Mouse (Mus musculus): ENCODE data around the gene Rbm47.

Rbm47 gene

GRCm38 (mm10) chr5:66124931-66125330, 48.0 kb downstream of the Rbm47 start:
- DNase-seq (ENCODE audit: low spot score), result no peak

- no peak for DNase-seq (ENCODE audit: low spot score)
These were observed 48.9 kb downstream of the Rbm47 start for GRCm38 (mm10) chr5:66124089-66124400.

GRCm38 (mm10) chr5:66123295-66124088, 49.4 kb downstream of the Rbm47 start:
- DNase-seq (ENCODE audit: low spot score), result no peak

GRCm38 (mm10) chr5:66121255-66121654, 51.7 kb downstream of the Rbm47 start:
- no peak for DNase-seq (ENCODE audit: low spot score)

- DNase-seq (ENCODE audit: low spot score), result no peak
These were observed 58.2 kb downstream of the Rbm47 start for GRCm38 (mm10) chr5:66114751-66115150.

- no peak for DNase-seq (ENCODE audit: low spot score)
These were observed 58.7 kb downstream of the Rbm47 start for GRCm38 (mm10) chr5:66114208-66114607.

GRCm38 (mm10) chr5:66112059-66112458, 60.9 kb downstream of the Rbm47 start:
- DNase-seq (ENCODE audit: low spot score), result peak; percentile 50

- DNase-seq (ENCODE audit: low spot score), result no peak
These were observed 66.5 kb downstream of the Rbm47 start for GRCm38 (mm10) chr5:66106372-66106771.

GRCm38 (mm10) chr5:66105946-66106345, 67.0 kb downstream of the Rbm47 start:
- no peak for DNase-seq (ENCODE audit: low spot score)

- DNase-seq (ENCODE audit: low spot score), result no peak
These were observed 67.6 kb downstream of the Rbm47 start for GRCm38 (mm10) chr5:66105366-66105765.

GRCm38 (mm10) chr5:66103386-66103785, 69.5 kb downstream of the Rbm47 start:
- DNase-seq (ENCODE audit: low spot score), result no peak

GRCm38 (mm10) chr5:66102821-66103220, 70.1 kb downstream of the Rbm47 start:
- DNase-seq (ENCODE audit: low spot score), result no peak

- no peak for DNase-seq (ENCODE audit: low spot score)
These were observed 71.3 kb downstream of the Rbm47 start for GRCm38 (mm10) chr5:66101577-66101976.

GRCm38 (mm10) chr5:66100322-66100721, 72.6 kb downstream of the Rbm47 start:
- DNase-seq (ENCODE audit: low spot score), result no peak

- DNase-seq (ENCODE audit: low spot score), result no peak
These were observed 74.6 kb downstream of the Rbm47 start for GRCm38 (mm10) chr5:66098094-66098871.

- no peak for DNase-seq (ENCODE audit: low spot score)
These were observed 76.8 kb downstream of the Rbm47 start for GRCm38 (mm10) chr5:66096081-66096480.

- DNase-seq (ENCODE audit: low spot score), result no peak
These were observed 77.8 kb downstream of the Rbm47 start for GRCm38 (mm10) chr5:66095166-66095565.

GRCm38 (mm10) chr5:66090037-66090436, 82.9 kb downstream of the Rbm47 start:
- DNase-seq (ENCODE audit: low spot score), result no peak

- no peak for DNase-seq (ENCODE audit: low spot score)
These were observed 83.3 kb downstream of the Rbm47 start for GRCm38 (mm10) chr5:66089600-66089999.

- DNase-seq (ENCODE audit: low spot score), result no peak
These were observed 84.0 kb downstream of the Rbm47 start for GRCm38 (mm10) chr5:66088902-66089295.

- no peak for DNase-seq (ENCODE audit: low spot score)
These were observed 84.5 kb downstream of the Rbm47 start for GRCm38 (mm10) chr5:66088247-66088901.

- no peak for DNase-seq (ENCODE audit: low spot score)
These were observed 86.0 kb downstream of the Rbm47 start for GRCm38 (mm10) chr5:66086952-66087351.

GRCm38 (mm10) chr5:66086304-66086703, 86.6 kb downstream of the Rbm47 start:
- DNase-seq (ENCODE audit: low spot score), result no peak

All from layer of hippocampus, adult 11-12 months (tissue).